Mouse (Mus musculus): ENCODE results near the gene Sept3. TPM values are rescaled to one million over a fixed set of nuclear protein-coding genes. Genes with fewer than 3 reads are reported as not detected.
A peak's percentile ranks its signal among the peaks of the same experiment; 100 is the strongest.

The Sept3 gene
- polyA plus RNA-seq, 1 experiment from 2014 or later, result 55.6 TPM

GRCm38 (mm10) chr15:82342543-82342935, 67.8 kb downstream of the Sept3 start:
- no peak for DNase-seq (ENCODE audit: low spot score)
- Histone ChIP-seq H3K9me3 (no peaks in the 10 kb centered on the region), H3K36me3 (replicated peaks) (0 out of 2 replicates have a peak, but pooled peaks cover 3% of the 10 kb centered on the region), H3K4me1 (peaks cover 55% of the 10 kb centered on the region), H3K4me3 (no peak overlapping the region; the same call in 1 of the 2 replicates), H3K27ac (replicated peaks) (no peak overlapping the region), H3K27me3 (replicated peaks; ENCODE audit: low read depth, poor library complexity, severe bottlenecking) (peaks cover 31% of the 10 kb centered on the region)
- 74% methylated on average over 5 of the region's 5 CpGs for WGBS

- peaks cover 31% of the 10 kb centered on the region for H3K27me3 ChIP-seq (replicated peaks; ENCODE audit: low read depth, poor library complexity, severe bottlenecking)
- WGBS, result 93% methylated on average over 27 of the region's 27 CpGs
- H3K36me3 ChIP-seq (replicated peaks), result peaks cover 13% of the 10 kb centered on the region
- H3K27ac ChIP-seq (replicated peaks), result peak overlapping the region; percentile 41
- no peak for DNase-seq (ENCODE audit: low spot score)
- H3K9me3 ChIP-seq, result no peaks in the 10 kb centered on the region
- H3K4me3 ChIP-seq, result no peak overlapping the region
- peaks cover 45% of the 10 kb centered on the region for H3K4me1 ChIP-seq
Observed at GRCm38 (mm10) chr15:82343368-82344287, 68.9 kb downstream of the Sept3 start.

Other genes with a start within 250 kb of the Sept3 start
- 35.7 and 38.8 TPM in 2 replicates for gene Desi1, start 241.0 kb upstream of the Sept3 start, polyA plus RNA-seq (2016; fragmentation: Nextera tagmentation; extraction: Ambion mirVana)
- gene Snu13, start 227.3 kb upstream of the Sept3 start, polyA plus RNA-seq (2016; fragmentation: Nextera tagmentation; extraction: Ambion mirVana), result 389 and 393 TPM in 2 replicates
- gene 4930407I10Rik, start 215.7 kb upstream of the Sept3 start, polyA plus RNA-seq (2016; fragmentation: Nextera tagmentation; extraction: Ambion mirVana), result not detected in 2 replicates
- 0.14 TPM in 1 of 2 replicates, not detected in the other for gene Mei1, start 204.9 kb upstream of the Sept3 start, polyA plus RNA-seq (2016; fragmentation: Nextera tagmentation; extraction: Ambion mirVana)
- 23.4 and 24.2 TPM in 2 replicates for gene Ccdc134, start 147.0 kb upstream of the Sept3 start, polyA plus RNA-seq (2016; fragmentation: Nextera tagmentation; extraction: Ambion mirVana)
- gene Srebf2, start 127.7 kb upstream of the Sept3 start, polyA plus RNA-seq (2016; fragmentation: Nextera tagmentation; extraction: Ambion mirVana), result 172 and 192 TPM in 2 replicates
- gene Shisa8, start 62.1 kb upstream of the Sept3 start, polyA plus RNA-seq (2016; fragmentation: Nextera tagmentation; extraction: Ambion mirVana), result 0.35 and 0.38 TPM in 2 replicates
- gene Tnfrsf13c, start 50.5 kb upstream of the Sept3 start, polyA plus RNA-seq (2016; fragmentation: Nextera tagmentation; extraction: Ambion mirVana), result 0.10 and 0.75 TPM in 2 replicates
- gene Cenpm, start 30.1 kb upstream of the Sept3 start, polyA plus RNA-seq (2016; fragmentation: Nextera tagmentation; extraction: Ambion mirVana), result 81.5 and 82.5 TPM in 2 replicates
- gene 1500009C09Rik, start 22.5 kb upstream of the Sept3 start, polyA plus RNA-seq (2016; fragmentation: Nextera tagmentation; extraction: Ambion mirVana), result not detected in 2 replicates
- gene Wbp2nl, start 24.1 kb downstream of the Sept3 start, polyA plus RNA-seq (2016; fragmentation: Nextera tagmentation; extraction: Ambion mirVana), result 0.14 TPM in 1 of 2 replicates, not detected in the other
- 19.2 and 24.0 TPM in 2 replicates for gene Naga, start 64.0 kb downstream of the Sept3 start, polyA plus RNA-seq (2016; fragmentation: Nextera tagmentation; extraction: Ambion mirVana)
- gene Pheta2, start 64.0 kb downstream of the Sept3 start, polyA plus RNA-seq (2016; fragmentation: Nextera tagmentation; extraction: Ambion mirVana), result 4.9 TPM in 2 replicates
- 212 and 215 TPM in 2 replicates for gene Smdt1, start 64.1 kb downstream of the Sept3 start, polyA plus RNA-seq (2016; fragmentation: Nextera tagmentation; extraction: Ambion mirVana)
- 243 and 256 TPM in 2 replicates for gene Ndufa6, start 79.4 kb downstream of the Sept3 start, polyA plus RNA-seq (2016; fragmentation: Nextera tagmentation; extraction: Ambion mirVana)
- gene Cyp2d22, start 105.4 kb downstream of the Sept3 start, polyA plus RNA-seq (2016; fragmentation: Nextera tagmentation; extraction: Ambion mirVana), result 2.1 and 3.0 TPM in 2 replicates
- not detected in 2 replicates for gene Cyp2d11, start 119.1 kb downstream of the Sept3 start, polyA plus RNA-seq (2016; fragmentation: Nextera tagmentation; extraction: Ambion mirVana)
- gene Cyp2d10, start 132.3 kb downstream of the Sept3 start, polyA plus RNA-seq (2016; fragmentation: Nextera tagmentation; extraction: Ambion mirVana), result not detected in 2 replicates
- gene Cyp2d9, start 158.5 kb downstream of the Sept3 start, polyA plus RNA-seq (2016; fragmentation: Nextera tagmentation; extraction: Ambion mirVana), result not detected in 2 replicates

All from embryonic facial prominence, embryonic 10.5 days (tissue).